Mouse (Mus musculus) limb, embryonic 13.5 days (tissue): ENCODE results near the gene Slc25a31. TPM values are rescaled to one million over a fixed set of nuclear protein-coding genes. Genes with fewer than 3 reads are reported as not detected.

Experiments
- ATAC-seq: fragments of 200-750 bp; cut with Nextera tagmentation; 2 replicates; pipeline ENCODE4 v1.8.0; 2017; ENCODE audit warnings: low read depth, moderate number of reproducible peaks, moderate TSS enrichment; ENCODE audit not compliant: low FRiP score
- H3K27ac ChIP-seq: fragments of 300-500 bp; sonication (generic); 2 replicates; pipeline ENCODE4 v1.5.1; 2015; ENCODE audit warnings: inconsistent platforms, mild to moderate bottlenecking, moderate library complexity
- H3K27me3 ChIP-seq: fragments of 300-500 bp; sonication (generic); 2 replicates; pipeline ENCODE4 v1.6.1; 2015; ENCODE audit warnings: mild to moderate bottlenecking, inconsistent platforms
- H3K36me3 ChIP-seq: fragments of 300-500 bp; sonication (generic); 2 replicates; pipeline ENCODE4 v1.6.1; 2015; ENCODE audit warnings: inconsistent platforms, mild to moderate bottlenecking, moderate library complexity
- H3K4me1 ChIP-seq: fragments of 300-500 bp; sonication (generic); 2 replicates; pipeline ENCODE4 v1.6.1; 2015; ENCODE audit warnings: inconsistent platforms
- H3K4me2 ChIP-seq: fragments of 300-500 bp; sonication (generic); replicated peaks from 2 replicates; pipeline ENCODE4 v1.6.1; 2015; ENCODE audit warnings: inconsistent platforms, mild to moderate bottlenecking, moderate library complexity
- H3K4me3 ChIP-seq: fragments of 300-500 bp; sonication (generic); 2 replicates; pipeline ENCODE4 v1.5.1; 2015; ENCODE audit warnings: moderate library complexity, mild to moderate bottlenecking, inconsistent platforms
- H3K9ac ChIP-seq: fragments of 300-500 bp; sonication (generic); 2 replicates; pipeline ENCODE4 v1.6.1; 2015; ENCODE audit warnings: mild to moderate bottlenecking, inconsistent platforms
- H3K9me3 ChIP-seq: fragments of 300-500 bp; sonication (generic); 2 replicates; pipeline ENCODE4 v1.6.1; 2016; ENCODE audit warnings: inconsistent platforms
- WGBS: fragments of 180-500 bp; shearing (Covaris S2); methylation state at CpG from one replicate; pipeline ENCODE4 v1.1.7; 2015; 5-methylcytosine and 5-hydroxymethylcytosine counted together
- polyA plus RNA-seq: library from polyadenylated mRNA; unstranded; fragments of >200 nt; fragmentation: Nextera tagmentation; extraction: Ambion mirVana; gene quantifications from 2 replicates; pipeline ENCODE4 v1.2.1, GENCODE M21; 2015

Slc25a31 gene
- 0.17 and 0.25 TPM in 2 replicates for polyA plus RNA-seq

- WGBS = 90% methylated on average over 30 of the region's 30 CpGs
- no peaks in the 10 kb centered on the region for H3K27me3 ChIP-seq
- no peaks in the 10 kb centered on the region for H3K4me1 ChIP-seq
- H3K9me3 ChIP-seq = peaks cover 7% of the 10 kb centered on the region; the same call in 1 of the 2 replicates
- H3K4me2 ChIP-seq = no peak within 1 kb of the TSS
- no peak within 1 kb of the TSS for H3K9ac ChIP-seq
- no peak for ATAC-seq
- no peak within 1 kb of the TSS for H3K4me3 ChIP-seq
- no peak within 1 kb of the TSS for H3K27ac ChIP-seq
- H3K36me3 ChIP-seq = no peaks in the 10 kb centered on the region
These were observed at the start of gene Slc25a31 for GRCm38 (mm10) chr3:40708655-40709054. Gene Slc25a31, plus strand, starts transcription at chr3:40708855.

DNA sequence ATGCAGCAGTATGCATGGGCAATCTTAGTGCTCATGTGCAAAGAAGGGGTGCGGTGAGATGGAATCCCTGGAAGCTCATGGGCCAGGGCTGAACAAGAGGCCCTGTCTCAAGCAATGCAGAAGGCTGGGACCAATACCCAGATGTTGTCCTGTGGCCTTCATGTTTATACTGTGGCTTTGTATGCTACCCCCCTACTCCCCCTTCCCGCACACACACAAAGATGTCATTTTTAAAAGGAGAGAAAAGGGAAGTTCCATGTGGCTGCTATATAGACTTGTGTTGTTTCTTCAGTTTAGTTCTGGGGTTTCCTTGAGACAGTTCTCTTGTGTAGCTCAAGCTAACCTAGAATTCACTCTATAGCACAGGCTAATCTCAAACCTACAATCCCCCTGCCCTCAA, 48.4 kb upstream of the Slc25a31 start:
- 95% methylated on average over 2 of the region's 2 CpGs for WGBS
- H3K4me1 ChIP-seq = no peaks in the 10 kb centered on the region
- H3K4me2 ChIP-seq = no peak overlapping the region
- H3K27ac ChIP-seq = no peak overlapping the region
- H3K27me3 ChIP-seq = no peaks in the 10 kb centered on the region
- 0 out of 2 replicates have a peak, but pooled peaks cover 3% of the 10 kb centered on the region for H3K9me3 ChIP-seq
- ATAC-seq = no peak
- no peak overlapping the region for H3K9ac ChIP-seq
- peaks cover 45% of the 10 kb centered on the region for H3K36me3 ChIP-seq
- H3K4me3 ChIP-seq = no peak overlapping the region

- Histone ChIP-seq H3K27me3 (no peaks in the 10 kb centered on the region), H3K27ac (no peak overlapping the region), H3K9me3 (0 out of 2 replicates have a peak, but pooled peaks cover 5% of the 10 kb centered on the region), H3K4me1 (peaks cover 13% of the 10 kb centered on the region), H3K4me2 (no peak overlapping the region), H3K36me3 (peaks cover 29% of the 10 kb centered on the region), H3K9ac (no peak overlapping the region), H3K4me3 (no peak overlapping the region)
- 62% methylated on average over 4 of the region's 4 CpGs for WGBS
- no peak for ATAC-seq
These were observed 42.5 kb upstream of the Slc25a31 start for GRCm38 (mm10) chr3:40666109-40666508.

DNA sequence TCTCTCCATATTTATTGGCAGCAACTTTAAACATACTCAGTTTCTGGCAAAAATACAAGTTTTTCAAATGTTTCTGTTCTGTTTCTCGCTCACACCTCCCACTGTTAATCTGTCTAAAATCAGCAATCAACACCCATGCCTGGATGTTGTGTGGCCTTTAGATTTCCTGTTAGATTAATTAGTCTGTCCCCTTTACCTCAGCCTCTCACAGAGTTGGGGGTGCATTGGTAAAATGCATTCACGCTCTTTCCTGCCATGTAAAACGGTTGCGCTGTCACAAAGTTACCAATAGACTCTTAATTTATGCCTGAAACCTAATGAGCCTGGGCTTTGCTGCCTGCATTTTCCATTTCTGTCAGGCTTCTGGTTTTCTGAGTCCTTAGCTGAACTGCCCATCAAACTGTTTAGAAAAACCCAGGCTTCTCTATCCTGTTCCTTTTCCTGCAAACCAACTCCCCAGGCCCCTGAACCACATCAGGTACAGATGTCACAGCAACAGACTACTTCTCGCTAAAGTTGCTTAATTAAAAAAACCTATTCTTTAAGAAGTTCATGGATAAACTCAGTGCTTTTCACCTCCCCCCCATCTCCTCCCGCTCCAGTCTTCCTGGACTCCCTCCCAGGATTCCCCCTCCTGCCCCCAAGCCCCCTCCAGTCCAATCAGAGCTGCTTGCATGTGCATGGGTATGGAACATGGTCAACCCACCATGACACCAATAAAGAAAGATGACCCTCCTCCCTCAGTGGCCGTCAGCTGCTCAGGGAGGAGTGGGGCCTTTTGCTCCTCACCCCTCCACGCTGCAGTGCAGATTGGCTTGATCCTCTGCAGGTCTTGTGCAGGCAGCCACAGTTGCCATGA, 41.6 kb upstream of the Slc25a31 start:
- 49% methylated on average over 8 of the region's 8 CpGs for WGBS
- Histone ChIP-seq H3K27ac (no peak overlapping the region), H3K4me1 (peaks cover 13% of the 10 kb centered on the region), H3K27me3 (no peaks in the 10 kb centered on the region), H3K4me2 (no peak overlapping the region), H3K4me3 (no peak overlapping the region), H3K9ac (no peak overlapping the region), H3K36me3 (peaks cover 23% of the 10 kb centered on the region), H3K9me3 (0 out of 2 replicates have a peak, but pooled peaks cover 5% of the 10 kb centered on the region)
- no peak for ATAC-seq

DNA sequence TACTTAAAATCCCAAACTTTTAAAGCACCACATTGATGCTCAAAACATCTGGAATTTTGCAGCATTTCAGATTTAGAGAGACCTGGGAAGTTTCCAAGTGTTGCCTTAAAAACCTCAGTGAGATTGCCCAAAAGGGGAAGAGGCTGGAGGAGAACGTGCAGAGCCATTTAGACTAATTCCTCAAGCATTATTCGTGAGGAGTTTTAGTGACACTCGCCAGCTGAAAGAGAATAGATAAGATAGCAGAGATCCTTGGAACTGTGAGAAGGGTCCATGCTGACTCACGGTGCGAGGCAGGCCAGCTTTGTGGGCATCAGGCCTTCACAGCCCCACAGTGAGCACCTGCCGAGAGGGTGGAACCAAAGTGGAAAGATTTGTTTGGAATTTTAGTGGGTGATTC, 39.8 kb upstream of the Slc25a31 start:
- H3K9ac ChIP-seq = no peak overlapping the region

DNA sequence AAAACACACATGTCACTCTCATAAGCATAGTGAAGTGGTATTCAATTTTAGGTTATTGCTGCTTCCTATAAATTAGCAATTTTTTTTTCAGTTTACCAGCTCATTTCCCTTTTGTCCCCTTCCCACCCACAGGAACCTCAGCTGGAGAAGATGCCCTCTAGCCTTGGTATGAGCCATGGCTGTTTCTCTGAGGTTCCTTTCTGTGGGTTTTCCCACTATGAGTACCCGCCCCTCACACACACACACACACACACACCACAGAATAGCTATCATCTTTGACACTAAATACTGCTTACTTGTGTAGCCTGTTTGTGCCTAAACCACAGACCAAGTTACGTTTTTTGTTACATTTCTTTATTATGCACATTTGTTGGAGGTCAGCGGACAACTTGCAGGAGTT, 39.3 kb upstream of the Slc25a31 start:
- H3K27me3 ChIP-seq = no peaks in the 10 kb centered on the region
- H3K4me3 ChIP-seq = no peak overlapping the region
- 93% methylated on average over 3 of the region's 3 CpGs for WGBS
- H3K27ac ChIP-seq = no peak overlapping the region
- ATAC-seq = no peak
- H3K9me3 ChIP-seq = 0 out of 2 replicates have a peak, but pooled peaks cover 5% of the 10 kb centered on the region
- no peak overlapping the region for H3K9ac ChIP-seq
- H3K4me2 ChIP-seq = no peak overlapping the region
- peaks cover 18% of the 10 kb centered on the region for H3K36me3 ChIP-seq
- peaks cover 13% of the 10 kb centered on the region for H3K4me1 ChIP-seq

More for the DNA sequence above, 39.8 kb upstream of the Slc25a31 start:
- Histone ChIP-seq H3K27me3 (no peaks in the 10 kb centered on the region), H3K27ac (no peak overlapping the region), H3K4me2 (no peak overlapping the region), H3K4me3 (no peak overlapping the region), H3K4me1 (peaks cover 13% of the 10 kb centered on the region), H3K36me3 (peaks cover 22% of the 10 kb centered on the region), H3K9me3 (0 out of 2 replicates have a peak, but pooled peaks cover 5% of the 10 kb centered on the region)
- 67% methylated on average over 6 of the region's 6 CpGs for WGBS
- no peak for ATAC-seq

- ATAC-seq = no peak
- Histone ChIP-seq H3K4me1 (no peaks in the 10 kb centered on the region), H3K9ac (no peak overlapping the region), H3K4me2 (no peak overlapping the region), H3K36me3 (peaks cover 7% of the 10 kb centered on the region; the same call in 1 of the 2 replicates), H3K27me3 (no peaks in the 10 kb centered on the region), H3K9me3 (no peaks in the 10 kb centered on the region), H3K27ac (no peak overlapping the region), H3K4me3 (no peak overlapping the region)
- WGBS = 29% methylated on average over 1 of the region's 1 CpGs
These were observed 35.1 kb upstream of the Slc25a31 start for GRCm38 (mm10) chr3:40673515-40673914.

DNA sequence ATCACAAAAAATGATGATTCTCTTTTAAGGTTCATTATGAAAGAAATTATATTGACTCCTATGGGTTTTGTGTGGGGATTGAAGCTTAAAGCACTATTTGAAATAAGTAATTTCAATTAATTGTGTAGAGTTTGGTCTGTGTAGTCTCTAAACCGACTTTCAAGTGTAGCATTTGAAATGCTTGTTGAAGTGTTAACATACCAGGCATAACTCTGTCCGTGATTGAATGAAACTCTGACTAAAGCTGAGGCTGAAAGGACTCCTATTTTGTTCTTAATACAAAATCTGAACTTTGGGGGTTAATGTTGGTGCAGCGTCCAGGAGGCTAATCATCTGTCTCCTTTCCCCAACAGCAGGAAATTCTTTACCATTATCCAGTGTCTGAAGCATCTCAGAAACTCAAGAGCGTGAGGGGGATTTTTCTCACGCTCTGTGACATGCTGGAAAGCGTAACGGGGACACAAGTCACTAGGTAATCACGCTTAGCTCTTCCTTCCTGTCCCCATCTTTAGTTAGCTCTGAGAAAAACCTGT, 33.7 kb upstream of the Slc25a31 start:
- no peaks in the 10 kb centered on the region for H3K27me3 ChIP-seq
- H3K9ac ChIP-seq = no peak overlapping the region
- no peak overlapping the region for H3K27ac ChIP-seq
- H3K4me1 ChIP-seq = no peaks in the 10 kb centered on the region
- 51% methylated on average over 8 of the region's 8 CpGs for WGBS
- H3K4me2 ChIP-seq = no peak overlapping the region
- peaks cover 7% of the 10 kb centered on the region; the same call in 1 of the 2 replicates for H3K36me3 ChIP-seq
- no peaks in the 10 kb centered on the region for H3K9me3 ChIP-seq
- ATAC-seq = no peak
- no peak overlapping the region for H3K4me3 ChIP-seq

DNA sequence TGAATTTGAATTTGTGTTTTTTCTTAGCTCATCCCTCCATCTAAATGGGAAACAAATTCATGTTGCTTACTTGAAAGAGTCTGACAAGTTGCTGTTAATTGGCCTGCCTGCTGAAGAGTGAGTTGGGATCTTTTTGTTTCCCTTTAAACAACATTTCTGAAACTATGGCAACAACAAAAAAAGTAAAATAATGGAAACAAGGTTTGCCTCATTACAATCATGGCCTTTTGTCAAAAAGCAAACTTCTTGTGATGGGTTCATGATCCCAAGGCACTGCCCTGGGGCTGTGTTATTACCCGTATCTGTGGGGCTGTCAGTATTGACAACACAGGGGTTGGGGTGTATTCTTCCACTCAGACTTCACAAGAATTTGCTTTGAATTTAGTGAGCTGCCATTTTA, 29.8 kb upstream of the Slc25a31 start:
- Histone ChIP-seq H3K36me3 (peaks cover 8% of the 10 kb centered on the region; the same call in 1 of the 2 replicates), H3K27ac (no peak overlapping the region), H3K9me3 (no peaks in the 10 kb centered on the region), H3K4me3 (no peak overlapping the region), H3K4me1 (no peaks in the 10 kb centered on the region), H3K27me3 (no peaks in the 10 kb centered on the region), H3K9ac (no peak overlapping the region), H3K4me2 (no peak overlapping the region)
- ATAC-seq = no peak
- 71% methylated on average over 1 of the region's 1 CpGs for WGBS

- Histone ChIP-seq H3K4me2 (no peak overlapping the region), H3K36me3 (peaks cover 8% of the 10 kb centered on the region; the same call in 1 of the 2 replicates), H3K4me3 (no peak overlapping the region), H3K27me3 (no peaks in the 10 kb centered on the region), H3K4me1 (peaks cover 15% of the 10 kb centered on the region), H3K9me3 (no peaks in the 10 kb centered on the region), H3K27ac (no peak overlapping the region), H3K9ac (no peak overlapping the region)
- no peak for ATAC-seq
- 82% methylated on average over 11 of the region's 11 CpGs for WGBS
These were observed 26.3 kb upstream of the Slc25a31 start for GRCm38 (mm10) chr3:40682404-40682803.

DNA sequence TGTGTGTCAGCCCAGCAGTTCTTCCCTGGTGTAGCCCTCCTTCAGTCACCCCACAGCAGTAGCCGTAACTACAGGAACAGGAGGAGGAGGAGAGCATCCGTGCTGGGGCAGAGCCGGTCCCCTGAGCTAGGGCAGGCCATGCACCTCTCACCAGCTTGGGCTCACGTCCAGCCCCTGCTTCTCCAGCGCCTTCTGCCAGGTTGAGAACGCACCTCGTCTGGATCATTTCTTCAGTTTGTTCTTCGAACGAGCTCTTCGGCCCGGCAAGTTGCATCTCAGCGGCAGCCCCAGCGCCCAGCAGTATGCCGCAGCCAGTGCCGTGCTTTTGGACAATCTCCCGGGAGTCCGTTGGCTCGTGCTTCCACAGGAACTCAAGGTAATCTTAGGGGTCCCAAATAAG, 25.5 kb upstream of the Slc25a31 start:
- WGBS = 93% methylated on average over 18 of the region's 18 CpGs
- no peak for ATAC-seq

GRCm38 (mm10) chr3:40685855-40686515, 22.7 kb upstream of the Slc25a31 start:
- H3K27ac ChIP-seq = no peak overlapping the region
- H3K27me3 ChIP-seq = no peaks in the 10 kb centered on the region
- peaks cover 9% of the 10 kb centered on the region for H3K36me3 ChIP-seq
- H3K4me1 ChIP-seq = peaks cover 15% of the 10 kb centered on the region
- H3K4me2 ChIP-seq = no peak overlapping the region
- no peak overlapping the region for H3K4me3 ChIP-seq
- H3K9me3 ChIP-seq = no peaks in the 10 kb centered on the region
- no peak overlapping the region for H3K9ac ChIP-seq
- WGBS = 18% methylated on average over 3 of the region's 3 CpGs
- ATAC-seq = peak; percentile 44; the same call in 1 of the 2 replicates

More for the DNA sequence above, 25.5 kb upstream of the Slc25a31 start:
- Histone ChIP-seq H3K36me3 (peaks cover 13% of the 10 kb centered on the region), H3K9me3 (no peaks in the 10 kb centered on the region), H3K4me3 (no peak overlapping the region), H3K27ac (no peak overlapping the region), H3K4me1 (peaks cover 15% of the 10 kb centered on the region), H3K9ac (no peak overlapping the region), H3K4me2 (no peak overlapping the region), H3K27me3 (no peaks in the 10 kb centered on the region)
